ENCODE assay signal across 15 mouse cellular contexts in genomic region chr16:43388389-43388788, GRCm38 (mm10).
DNase-seq lines count a peak whose midpoint lies in the region.
"Had no signal": no experiment of that assay in that cellular context is flagged by ENCODE, and none has a peak within 500 bp of the region (broad histone marks: within the 10 kb centered on the region; RNA-seq: fewer than 3 reads in every experiment).

No protein-coding gene starts in this region.

- peak; percentile 64 for DNase-seq in heart, adult 11 months
- no peak for DNase-seq in heart, postnatal 14 days
- peak; percentile 12 for DNase-seq in right cerebral cortex, adult 18-20 months
- DNase-seq in right cerebral cortex, postnatal 4 days: no peak
- no peak for DNase-seq in adrenal gland, adult 18-20 months (ENCODE audit: low spot score in 2 of 2)
- DNase-seq: adrenal gland, adult 8-10 months; adrenal gland, postnatal 14 days; adrenal gland, postnatal 36 days; cerebellum, adult 11 months; cerebellum, adult 18-20 months; cerebellum, adult 8-10 months; cerebellum, adult 9-11 months; cerebellum, postnatal 14 days; cerebellum, postnatal 36 days; embryo, embryonic 11 days had no signal

- intact Hi-C loops in heart, postnatal 14 days (cut with DNase I): no loop called here

Comparison
In these comparisons a context has a peak if more than half of its experiments do, and no peak if none do; other contexts are left out.
1. DNase-seq: peak in heart, adult 11 months (single experiment) and right cerebral cortex, adult 18-20 months (single experiment); none in heart, postnatal 14 days (0 of 2), right cerebral cortex, postnatal 4 days (single experiment) and adrenal gland, adult 18-20 months (0 of 2).